Mouse (Mus musculus) liver, postnatal 0 days (tissue): ENCODE results near the gene Dyx1c1.

Source experiments
- CTCF ChIP-seq: sonication (generic); IDR thresholded peaks from 2 replicates; pipeline ENCODE4 v1.5.1; 2016; ENCODE audit warnings: antibody characterized with exemption, low read depth
- EP300 ChIP-seq: IDR thresholded peaks from 2 replicates; pipeline ENCODE4 v1.6.1; 2016; ENCODE audit warnings: antibody characterized with exemption, low read depth, mild to moderate bottlenecking

DNA sequence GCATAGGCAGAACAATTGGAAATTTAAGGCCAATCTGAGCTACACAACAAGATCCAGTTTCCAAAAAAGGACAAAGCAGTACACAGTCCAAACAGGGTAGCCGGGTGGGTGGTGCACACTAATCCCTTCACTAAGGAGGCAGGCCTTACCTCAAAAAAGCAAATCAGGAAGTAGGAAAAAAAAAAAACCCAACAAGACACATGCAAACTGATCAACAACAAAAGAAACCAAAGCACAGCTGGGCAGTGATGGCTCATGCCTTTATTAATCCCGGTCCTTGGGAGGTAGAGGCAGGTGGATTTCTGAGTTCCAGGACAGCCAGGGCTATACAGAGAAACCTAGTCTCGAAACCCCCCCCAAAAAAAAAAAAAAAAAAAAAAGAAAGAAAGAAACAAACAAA, 29.1 kb downstream of the Dyx1c1 start:
- TF ChIP-seq CTCF (no peak), EP300 (no peak)
